Mouse (Mus musculus) kidney, postnatal 4 days (tissue): ENCODE measurements around the gene Atf1.

Experiments used
- DNase-seq, 2 experiments: peaks; one replicate each; pipeline ENCODE4 v3.0.0; 2021; ENCODE audit warnings: mixed read lengths in 2 of 2

Gene Atf1

GRCm38 (mm10) chr15:100216173-100216572 is 11.4 kb upstream of the Atf1 start:
- DNase-seq = no peak

- no peak for DNase-seq
Observed at GRCm38 (mm10) chr15:100218018-100218417, 9.6 kb upstream of the Atf1 start.

- DNase-seq = no peak
Observed at GRCm38 (mm10) chr15:100219396-100219795, 8.2 kb upstream of the Atf1 start.

GRCm38 (mm10) chr15:100220916-100221315 is 6.7 kb upstream of the Atf1 start:
- DNase-seq = no peak

GRCm38 (mm10) chr15:100225381-100225780 is 2.2 kb upstream of the Atf1 start:
- no peak for DNase-seq

- no peak for DNase-seq
Observed at GRCm38 (mm10) chr15:100225891-100226290, 1.7 kb upstream of the Atf1 start.

DNA sequence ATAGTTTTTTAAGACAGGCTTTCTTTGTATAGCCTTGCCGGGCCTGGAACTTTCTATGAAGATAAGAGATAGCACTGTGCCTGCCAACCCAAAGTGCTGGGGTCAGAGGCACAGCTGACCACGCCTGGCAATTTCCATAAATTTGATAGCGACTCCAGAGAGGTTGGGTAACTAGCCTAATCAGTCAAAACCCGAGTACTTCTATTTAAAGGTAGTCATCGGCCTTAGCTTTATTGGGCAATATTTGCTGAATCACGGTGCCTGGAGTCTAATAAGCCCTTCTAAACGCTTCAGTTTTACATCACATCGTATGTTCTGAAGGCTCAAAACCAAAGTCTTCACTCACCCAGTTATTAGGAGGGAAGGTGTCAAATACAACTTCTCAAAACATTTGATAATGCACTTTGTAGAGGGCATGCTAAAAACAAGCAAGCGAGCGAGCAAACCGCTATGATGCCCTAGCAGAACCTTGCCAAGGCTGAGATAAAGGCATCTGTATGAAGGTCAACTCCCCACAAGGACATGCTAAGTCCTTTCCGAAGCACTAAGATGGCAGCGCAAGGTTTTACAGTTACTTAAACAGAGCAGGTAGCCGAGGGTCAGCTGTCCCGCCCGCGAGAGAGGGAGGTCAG is 472 bp upstream of the Atf1 start:
- DNase-seq = peak in 1 of 2 experiments; percentile 40

- peak in 1 of 2 experiments; percentile 13 for DNase-seq
Observed at GRCm38 (mm10) chr15:100228535-100229336, 1.1 kb downstream of the Atf1 start.

GRCm38 (mm10) chr15:100230655-100231054 is 3.0 kb downstream of the Atf1 start:
- DNase-seq = peak in 1 of 2 experiments; percentile 8

- no peak for DNase-seq
Observed at GRCm38 (mm10) chr15:100231616-100232525, 4.3 kb downstream of the Atf1 start.

- no peak for DNase-seq
Observed at GRCm38 (mm10) chr15:100235208-100235965, 7.8 kb downstream of the Atf1 start.

GRCm38 (mm10) chr15:100236952-100237351 is 9.3 kb downstream of the Atf1 start:
- DNase-seq = no peak

- no peak for DNase-seq
Observed at GRCm38 (mm10) chr15:100241780-100242179, 14.2 kb downstream of the Atf1 start.

- DNase-seq = no peak
Observed at GRCm38 (mm10) chr15:100245951-100246350, 18.3 kb downstream of the Atf1 start.

DNA sequence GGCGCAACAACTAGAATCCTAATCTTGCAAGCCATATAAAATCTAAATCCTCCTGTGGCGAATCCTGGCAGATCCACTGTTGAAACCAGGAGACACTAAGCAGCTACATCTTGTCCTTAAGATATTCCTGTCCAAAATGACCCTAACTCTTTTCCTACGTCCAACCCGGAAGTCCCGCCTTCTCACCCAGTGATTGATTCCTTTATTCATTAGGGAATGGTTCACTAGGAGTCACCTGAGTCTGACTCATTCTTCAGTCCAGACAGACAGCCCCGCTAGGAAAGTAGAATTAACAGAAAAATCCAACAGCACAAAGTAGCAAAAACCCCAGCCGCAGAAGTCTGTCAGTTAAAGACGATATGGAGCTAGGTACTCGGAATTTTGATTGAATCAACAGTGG is 19.7 kb downstream of the Atf1 start:
- no peak for DNase-seq

GRCm38 (mm10) chr15:100248665-100249433 is 21.2 kb downstream of the Atf1 start:
- no peak for DNase-seq

GRCm38 (mm10) chr15:100251153-100251780 is 23.6 kb downstream of the Atf1 start:
- peak in 1 of 2 experiments; percentile 31 for DNase-seq

- DNase-seq = no peak
Observed at GRCm38 (mm10) chr15:100256386-100256785, 28.8 kb downstream of the Atf1 start.

DNA sequence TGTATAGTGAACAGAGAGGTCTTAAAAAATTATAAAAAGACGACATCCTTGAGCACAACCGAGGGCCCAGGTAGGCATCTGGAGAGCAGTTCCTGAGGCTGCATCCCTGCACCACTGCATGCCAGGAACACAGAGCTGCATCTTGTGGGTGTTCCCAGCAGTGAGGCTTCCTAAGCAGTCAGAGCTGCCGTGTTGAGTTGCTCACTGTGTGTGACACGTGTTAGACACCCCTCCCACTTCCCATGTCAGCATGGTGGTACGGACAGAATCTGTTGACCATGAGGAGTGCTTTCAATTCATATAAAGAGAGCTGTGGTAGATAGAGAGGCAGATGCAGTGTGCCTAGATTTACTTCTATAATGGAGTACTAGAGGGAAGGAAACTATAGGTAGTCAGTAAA is 29.7 kb downstream of the Atf1 start:
- no peak for DNase-seq

- no peak for DNase-seq
Observed at GRCm38 (mm10) chr15:100258646-100259425, 31.2 kb downstream of the Atf1 start.
